Mouse (Mus musculus): ENCODE results near the gene Ddit4.

DNA sequence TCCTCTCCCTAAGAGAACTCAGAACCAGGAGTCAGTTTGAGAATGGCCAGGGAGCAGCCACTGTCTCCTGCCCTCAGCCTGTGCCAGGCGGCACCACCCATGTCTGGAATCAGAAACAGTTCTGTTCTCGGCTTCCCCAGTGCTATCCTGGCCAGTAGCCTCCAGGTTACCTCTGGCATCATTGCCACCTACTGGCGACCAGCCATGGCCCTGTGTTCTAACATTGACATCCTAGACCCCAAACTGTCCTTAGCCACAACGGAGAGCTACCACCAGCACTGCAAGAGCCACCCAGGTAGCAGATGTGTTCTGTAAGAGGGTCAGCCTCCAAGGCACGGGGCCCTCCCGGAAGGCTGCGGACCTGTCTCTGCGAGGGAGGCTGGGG is 49.0 kb downstream of the Ddit4 start:
- TF ChIP-seq CTCF (IDR thresholded peaks at IDR 0.05; ENCODE audit: extremely low read depth, insufficient read length, insufficient replicate concordance, low read depth, low read length) (no peak), POLR2A (IDR thresholded peaks at IDR 0.05; ENCODE audit: low read depth, low read length) (no peak)
